Mouse (Mus musculus): ENCODE measurements around the gene Med12l.

The Med12l gene

GRCm38 (mm10) chr3:59243384-59243783, 237.8 kb downstream of the Med12l start:
- no peak for DNase-seq (ENCODE audit: low read depth, low spot score)

GRCm38 (mm10) chr3:59248031-59248430, 242.4 kb downstream of the Med12l start:
- DNase-seq (ENCODE audit: low read depth, low spot score): no peak

GRCm38 (mm10) chr3:59250454-59250853, 244.8 kb downstream of the Med12l start:
- no peak for DNase-seq (ENCODE audit: low read depth, low spot score)

- no peak for DNase-seq (ENCODE audit: low read depth, low spot score)
Observed at GRCm38 (mm10) chr3:59257740-59258664, 252.4 kb downstream of the Med12l start.

DNA sequence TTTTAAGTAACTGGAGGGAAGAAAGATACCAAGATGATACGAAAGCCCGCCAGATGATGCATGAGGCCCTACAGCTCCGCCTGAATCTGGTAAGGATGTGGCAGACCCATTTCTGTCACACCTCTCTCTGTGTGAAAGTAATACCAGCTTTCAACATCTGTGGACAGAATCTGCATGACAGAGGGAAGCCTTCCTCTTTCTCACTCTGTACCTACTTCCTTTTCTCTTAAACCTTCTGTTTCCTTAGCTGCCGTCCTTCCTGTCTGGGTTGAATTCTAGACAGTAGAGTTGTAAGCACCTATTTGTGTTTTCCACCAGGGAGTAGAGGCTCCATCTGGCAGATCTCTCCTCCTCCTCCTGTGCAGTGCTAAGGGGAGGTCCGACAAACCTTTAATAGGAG, 255.1 kb downstream of the Med12l start:
- no peak for DNase-seq (ENCODE audit: low read depth, low spot score)

- DNase-seq (ENCODE audit: low read depth, low spot score): no peak
Observed at GRCm38 (mm10) chr3:59261709-59262472, 256.3 kb downstream of the Med12l start.

DNA sequence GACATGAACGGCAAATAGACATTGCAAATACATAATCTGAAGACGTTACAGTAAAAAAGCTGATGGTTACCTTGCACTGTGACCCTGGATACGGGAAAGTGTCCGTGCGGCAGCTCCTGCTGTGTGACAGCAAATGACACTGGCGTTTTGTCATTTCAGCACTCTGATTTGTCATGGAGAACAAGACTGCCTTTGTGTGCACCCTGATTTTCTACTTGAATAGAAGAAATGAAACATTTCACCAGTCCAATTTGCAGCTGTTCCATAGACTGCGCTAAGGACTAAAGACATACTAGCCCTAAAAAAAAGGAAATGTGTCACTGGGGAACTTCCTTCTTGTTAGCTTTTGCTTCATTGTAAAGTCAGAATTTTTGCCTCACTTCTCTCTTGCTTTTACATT, 257.1 kb downstream of the Med12l start, which contains the start of gene P2ry12:
Gene P2ry12, minus strand, starts transcription at position 168 of the 400 bp plus-strand sequence.
- no peak for DNase-seq (ENCODE audit: low read depth, low spot score)

DNA sequence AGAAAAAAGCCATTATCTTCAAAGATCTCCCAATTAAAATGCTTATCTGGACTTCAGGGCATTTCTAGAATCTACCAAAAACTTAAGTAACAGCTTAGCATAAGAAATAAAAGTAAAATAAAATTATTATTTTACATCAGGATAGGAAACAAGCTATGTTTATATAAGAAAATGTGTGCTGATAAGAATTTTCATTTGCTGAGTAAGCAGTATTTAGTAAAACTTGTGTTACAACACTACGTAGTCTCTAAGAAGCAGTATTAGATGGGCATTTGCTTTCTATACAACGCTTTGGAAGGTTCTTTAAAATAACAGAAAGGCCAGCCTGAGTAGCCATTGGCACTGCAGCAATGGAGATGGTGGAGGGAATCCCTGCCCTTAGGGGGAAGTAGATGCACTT, 257.8 kb downstream of the Med12l start:
- DNase-seq (ENCODE audit: low read depth, low spot score): no peak

GRCm38 (mm10) chr3:59263988-59264387, 258.4 kb downstream of the Med12l start:
- no peak for DNase-seq (ENCODE audit: low read depth, low spot score)

DNA sequence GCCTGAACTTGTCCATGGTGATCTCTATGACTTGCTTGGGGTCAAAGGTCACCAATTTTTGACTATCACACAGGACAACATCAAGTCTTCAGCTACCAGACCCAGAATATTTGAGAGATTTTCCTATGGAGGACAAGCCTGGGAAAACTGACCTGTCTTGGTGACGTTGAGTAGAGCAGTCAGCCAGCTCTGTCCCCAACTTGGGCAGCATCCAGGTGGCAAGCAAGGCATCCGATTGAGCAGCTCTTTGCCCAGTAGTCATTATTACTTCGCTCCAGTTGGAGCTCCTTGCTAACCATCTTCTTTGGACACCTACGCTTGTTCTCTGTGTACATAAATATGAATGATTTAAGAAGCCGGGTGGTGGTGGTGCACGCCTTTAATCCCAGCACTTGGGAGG, 265.2 kb downstream of the Med12l start:
- no peak for DNase-seq (ENCODE audit: low read depth, low spot score)

DNA sequence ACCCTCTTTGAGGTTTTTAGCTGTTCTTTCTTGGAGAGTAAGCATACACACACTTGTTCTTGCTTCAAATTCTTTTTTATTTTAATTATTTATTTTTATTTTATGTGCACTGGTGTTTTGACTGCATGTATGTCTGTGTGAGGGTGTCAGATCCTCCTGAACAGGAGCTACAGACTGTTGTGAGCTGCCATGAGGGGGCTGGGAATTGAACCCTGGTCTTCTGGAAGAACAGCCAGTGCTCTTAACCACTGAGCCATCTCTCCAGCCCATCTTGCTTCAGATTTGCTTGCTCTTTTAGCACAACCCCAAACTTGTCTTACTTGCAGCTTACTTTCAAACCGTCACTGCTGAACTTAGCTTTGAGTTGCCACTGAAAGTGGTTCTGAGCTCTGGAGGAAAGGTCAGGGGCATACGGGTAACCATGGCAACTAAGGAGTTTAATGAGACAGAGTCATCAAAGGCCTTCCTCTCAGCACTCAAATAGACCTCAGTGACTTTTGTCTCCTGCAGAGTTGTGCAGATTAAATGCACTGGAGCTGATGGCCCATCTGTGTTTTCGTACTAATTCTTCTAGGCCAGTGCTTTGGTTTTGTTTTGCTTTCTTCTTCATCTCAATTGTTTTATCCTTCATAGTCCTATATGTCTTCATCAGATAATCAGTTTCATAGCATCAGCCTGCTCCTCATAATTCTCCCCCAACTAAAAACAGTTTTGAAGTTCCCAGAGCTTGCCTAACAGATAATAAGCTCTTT, 272.1 kb downstream of the Med12l start:
- DNase-seq (ENCODE audit: low read depth, low spot score): no peak

DNA sequence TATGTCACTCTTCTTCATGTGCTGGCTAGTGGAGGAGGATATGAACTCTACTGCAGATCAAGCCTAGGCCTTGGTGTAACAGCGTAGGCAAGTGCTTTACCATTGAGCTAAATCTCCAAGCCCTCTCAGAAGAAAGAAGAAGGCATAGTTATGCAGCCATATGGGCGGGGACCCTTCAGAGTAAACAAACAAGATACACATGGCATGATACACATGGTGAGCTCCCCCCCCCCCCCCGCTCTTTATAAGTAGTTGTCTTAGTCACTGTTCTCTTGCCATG, 272.6 kb downstream of the Med12l start:
- DNase-seq (ENCODE audit: low read depth, low spot score): no peak

- DNase-seq (ENCODE audit: low read depth, low spot score): no peak
Observed at GRCm38 (mm10) chr3:59278620-59279019, 273.0 kb downstream of the Med12l start.

GRCm38 (mm10) chr3:59290551-59290950, 284.9 kb downstream of the Med12l start:
- DNase-seq (ENCODE audit: low read depth, low spot score): no peak

GRCm38 (mm10) chr3:59293437-59294199, 288.0 kb downstream of the Med12l start:
- no peak for DNase-seq (ENCODE audit: low read depth, low spot score)

GRCm38 (mm10) chr3:59295699-59296562, 290.3 kb downstream of the Med12l start:
- DNase-seq (ENCODE audit: low read depth, low spot score): no peak

DNA sequence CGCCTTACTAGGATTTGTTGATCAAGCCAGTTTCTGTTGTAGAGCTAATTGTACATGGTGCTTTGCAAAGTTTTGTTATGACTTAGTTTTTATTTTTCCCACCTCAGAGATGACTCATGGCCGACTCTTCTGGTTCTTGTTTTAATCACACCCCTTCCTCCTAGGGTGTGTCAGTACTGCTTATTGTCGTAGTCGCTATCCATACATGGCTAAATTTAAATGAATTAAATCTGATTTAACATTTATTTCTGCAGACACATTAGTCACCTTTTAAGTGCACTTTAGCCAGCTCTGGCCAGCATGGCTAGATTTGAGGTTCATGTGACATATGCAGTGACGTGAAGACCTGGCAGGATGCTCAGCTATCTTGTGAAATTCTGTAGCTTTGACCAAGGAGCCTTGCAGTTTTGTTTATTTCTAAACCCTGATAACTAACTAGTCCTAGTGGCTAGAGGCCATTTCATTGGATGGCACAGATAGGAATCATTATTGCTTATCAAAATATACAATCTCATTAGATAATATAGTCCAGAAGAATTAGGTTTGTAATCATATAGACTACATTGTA, 291.0 kb downstream of the Med12l start:
- no peak for DNase-seq (ENCODE audit: low read depth, low spot score)

DNA sequence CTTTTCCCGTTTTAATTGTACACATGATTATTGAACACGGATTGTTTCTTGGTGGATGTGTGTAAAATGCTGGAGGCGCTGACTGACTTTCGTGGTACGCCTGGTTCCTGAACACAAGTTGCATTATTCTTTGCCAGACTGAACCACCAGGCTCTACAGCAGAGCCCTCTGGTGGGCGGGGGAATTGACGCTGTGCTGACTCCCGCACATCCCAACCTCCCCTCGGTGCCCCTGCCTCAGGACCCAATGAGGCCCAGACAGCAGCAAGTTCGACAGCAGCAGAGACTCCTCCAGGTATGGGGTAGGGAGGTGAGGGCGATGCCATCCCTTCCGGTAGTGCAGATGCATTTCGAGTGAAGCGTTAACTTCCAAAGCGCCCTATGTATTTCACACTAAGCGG, 292.0 kb downstream of the Med12l start:
- DNase-seq (ENCODE audit: low read depth, low spot score): no peak

- DNase-seq (ENCODE audit: low read depth, low spot score): no peak
Observed at GRCm38 (mm10) chr3:59304944-59305343, 299.3 kb downstream of the Med12l start.

GRCm38 (mm10) chr3:59305518-59305917, 299.9 kb downstream of the Med12l start:
- DNase-seq (ENCODE audit: low read depth, low spot score): no peak

Data from retina, adult 2 months (tissue).